Mouse (Mus musculus) intestine, embryonic 14.5 days (tissue): ENCODE results near the gene Nbeal2. TPM values are rescaled to one million over a fixed set of nuclear protein-coding genes. Genes with fewer than 3 reads are reported as not detected.
A peak's percentile ranks its signal among the peaks of the same experiment; 100 is the strongest.

ENCODE experiments used
- ATAC-seq: fragments of 200-750 bp; cut with Nextera tagmentation; replicated peaks from 2 replicates; pipeline ENCODE4 v1.8.0; 2017; ENCODE audit warnings: low read depth, moderate number of reproducible peaks, moderate TSS enrichment, moderate library complexity; ENCODE audit not compliant: low FRiP score, low TSS enrichment
- DNase-seq: peaks from one replicate; pipeline ENCODE4 v3.0.0-alpha.2; 2018; ENCODE audit warnings: low spot score
- H3K27ac ChIP-seq: fragments of 300-500 bp; sonication (generic); 2 replicates; pipeline ENCODE4 v1.5.1; 2014; ENCODE audit warnings: low read depth, mild to moderate bottlenecking, control low read depth
- H3K27me3 ChIP-seq: fragments of 300-500 bp; sonication (generic); replicated peaks from 2 replicates; pipeline ENCODE4 v1.6.1; 2014; ENCODE audit warnings: low read length, control low read depth; ENCODE audit not compliant: control insufficient read depth, insufficient read depth
- H3K36me3 ChIP-seq: fragments of 300-500 bp; sonication (generic); 2 replicates; pipeline ENCODE4 v1.6.1; 2014; ENCODE audit warnings: low read length, control low read depth; ENCODE audit not compliant: control insufficient read depth, insufficient read depth
- H3K4me1 ChIP-seq: fragments of 300-500 bp; sonication (generic); replicated peaks from 2 replicates; pipeline ENCODE4 v1.6.1; 2014; ENCODE audit warnings: low read length, control low read depth, mixed read lengths; ENCODE audit not compliant: control insufficient read depth, insufficient read depth
- H3K4me2 ChIP-seq: fragments of 300-500 bp; sonication (generic); 2 replicates; pipeline ENCODE4 v1.6.1; 2014; ENCODE audit warnings: low read length
- H3K4me3 ChIP-seq: fragments of 300-500 bp; sonication (generic); 2 replicates; pipeline ENCODE4 v1.5.1; 2014; ENCODE audit warnings: low read depth, low read length, control low read depth, mixed read lengths
- H3K9ac ChIP-seq: fragments of 300-500 bp; sonication (generic); 2 replicates; pipeline ENCODE4 v1.6.1; 2014; ENCODE audit warnings: mild to moderate bottlenecking, low read length
- H3K9me3 ChIP-seq: fragments of 300-500 bp; sonication (generic); 2 replicates; pipeline ENCODE4 v1.6.1; 2016; ENCODE audit warnings: low read length, control low read depth; ENCODE audit not compliant: control insufficient read depth
- WGBS: fragments of 180-500 bp; shearing (Covaris S2); extraction: QIAGEN DNeasy Blood & Tissue Kit; methylation state at CpG from one replicate; pipeline ENCODE4 v1.1.7; 2014; 5-methylcytosine and 5-hydroxymethylcytosine counted together
- polyA plus RNA-seq: library from polyadenylated mRNA; unstranded; fragments of >200 nt; fragmentation: Nextera tagmentation; extraction: Ambion mirVana; gene quantifications from 2 replicates; pipeline ENCODE4 v1.2.1, GENCODE M21; 2014

Nbeal2 gene
- polyA plus RNA-seq, 1 experiment from 2014 or later, result 4.7 TPM

DNA sequence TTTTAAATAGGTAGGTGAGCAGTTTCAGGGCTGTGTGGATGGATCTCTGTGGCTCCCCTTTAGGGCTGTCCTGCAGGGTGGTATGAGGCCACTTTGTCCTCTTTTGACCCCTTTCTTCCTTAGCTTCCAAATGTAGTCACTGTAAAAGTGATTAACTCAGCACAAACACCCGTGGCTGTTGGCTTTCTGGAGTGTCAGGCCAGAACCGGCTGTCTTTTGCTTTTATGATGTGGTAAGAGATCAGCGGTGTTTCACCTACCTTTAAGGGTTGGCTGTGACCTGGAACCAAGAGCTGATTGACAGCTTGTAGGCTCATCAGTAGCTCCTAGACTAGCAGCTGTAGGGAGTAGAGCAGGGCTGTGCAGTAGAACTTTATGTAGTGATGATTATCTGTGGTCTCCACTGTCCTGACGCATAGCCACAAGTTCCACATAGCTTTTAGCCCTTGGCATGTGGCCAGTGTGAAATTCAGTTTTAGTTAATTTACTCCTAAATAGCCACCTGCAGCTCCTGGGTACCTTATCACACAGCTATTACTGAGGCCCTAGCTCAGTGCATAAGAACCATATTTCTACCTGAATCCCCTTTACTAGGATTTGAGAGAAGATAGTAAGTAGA lies 13.4 kb upstream of the Nbeal2 start:
- no peak overlapping the region for H3K4me3 ChIP-seq
- no peak overlapping the region for H3K4me2 ChIP-seq
- H3K27ac ChIP-seq, result no peak overlapping the region
- H3K4me1 ChIP-seq, result peaks cover 7% of the 10 kb centered on the region; the same call in 1 of the 2 replicates
- no peaks in the 10 kb centered on the region for H3K9me3 ChIP-seq
- H3K36me3 ChIP-seq, result no peaks in the 10 kb centered on the region
- ATAC-seq (no peak), DNase-seq (no peak)
- H3K9ac ChIP-seq, result no peak overlapping the region
- H3K27me3 ChIP-seq, result no peaks in the 10 kb centered on the region
- 65% methylated on average over 4 of the region's 4 CpGs for WGBS

GRCm38 (mm10) chr9:110666374-110666773 lies 12.4 kb upstream of the Nbeal2 start:
- no peak overlapping the region; the same call in 1 of the 2 replicates for H3K4me2 ChIP-seq
- no peak overlapping the region for H3K27ac ChIP-seq
- H3K9me3 ChIP-seq, result no peaks in the 10 kb centered on the region
- H3K4me3 ChIP-seq, result no peak overlapping the region
- H3K27me3 ChIP-seq, result no peaks in the 10 kb centered on the region
- 53% methylated on average over 8 of the region's 8 CpGs for WGBS
- no peak overlapping the region for H3K9ac ChIP-seq
- H3K36me3 ChIP-seq, result no peaks in the 10 kb centered on the region
- ATAC-seq, result no peak
- DNase-seq, result no peak
- peaks cover 7% of the 10 kb centered on the region; the same call in 1 of the 2 replicates for H3K4me1 ChIP-seq

DNA sequence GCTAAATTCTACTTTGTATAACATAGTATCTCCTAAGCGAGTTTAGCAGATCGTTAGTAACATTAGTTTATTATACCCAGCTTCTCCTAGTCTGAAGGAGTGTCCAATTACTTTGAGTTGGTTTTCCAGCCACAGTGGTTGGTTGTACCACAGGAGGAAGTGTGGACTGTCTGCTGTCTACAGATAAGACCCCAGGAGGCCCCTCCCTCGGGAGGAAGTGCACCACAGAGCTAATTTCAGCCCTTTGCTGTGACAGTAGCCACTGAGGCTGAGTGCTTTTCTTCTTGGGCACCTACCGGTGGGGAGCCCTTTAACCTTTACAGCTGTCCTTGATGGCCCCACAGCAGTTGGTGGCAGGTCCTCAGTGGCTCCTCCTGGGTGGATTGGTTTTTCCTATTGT lies 12.0 kb upstream of the Nbeal2 start:
- Histone ChIP-seq H3K36me3 (no peaks in the 10 kb centered on the region), H3K27ac (no peak overlapping the region), H3K4me3 (no peak overlapping the region), H3K4me1 (peaks cover 7% of the 10 kb centered on the region; the same call in 1 of the 2 replicates), H3K9ac (no peak overlapping the region), H3K4me2 (no peak overlapping the region; the same call in 1 of the 2 replicates), H3K9me3 (no peaks in the 10 kb centered on the region), H3K27me3 (no peaks in the 10 kb centered on the region)
- ATAC-seq (0 out of 2 replicates have a peak, but pooled peaks have one; percentile 21), DNase-seq (no peak)
- WGBS, result 14% methylated on average over 4 of the region's 4 CpGs

DNA sequence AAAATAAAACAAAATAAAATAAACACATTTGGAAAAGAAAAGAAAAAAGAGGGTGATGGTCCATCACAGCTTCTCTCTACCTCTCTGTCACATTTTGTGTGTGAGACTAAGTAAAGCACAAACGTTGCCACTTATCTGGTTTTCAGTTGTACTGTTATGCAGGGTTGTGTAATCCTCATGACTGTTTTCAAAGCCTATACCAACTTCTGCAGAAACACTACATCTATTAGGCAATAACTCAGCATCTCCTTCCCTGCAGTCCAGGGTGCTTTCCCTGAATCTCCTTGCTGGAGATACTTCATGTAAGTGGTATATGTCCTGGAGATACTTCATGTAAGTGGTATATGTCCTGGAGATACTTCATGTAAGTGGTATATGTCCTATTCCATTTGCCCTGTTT lies 8.9 kb upstream of the Nbeal2 start:
- H3K27ac ChIP-seq, result no peak overlapping the region
- ATAC-seq (no peak), DNase-seq (no peak)
- H3K4me1 ChIP-seq, result peaks cover 7% of the 10 kb centered on the region; the same call in 1 of the 2 replicates
- H3K4me2 ChIP-seq, result no peak overlapping the region
- peaks cover 7% of the 10 kb centered on the region for H3K36me3 ChIP-seq
- no peak overlapping the region for H3K9ac ChIP-seq
- H3K27me3 ChIP-seq, result no peaks in the 10 kb centered on the region
- H3K4me3 ChIP-seq, result no peak overlapping the region
- WGBS, result 80% methylated on average over 1 of the region's 1 CpGs
- H3K9me3 ChIP-seq, result no peaks in the 10 kb centered on the region

- ATAC-seq (no peak), DNase-seq (no peak)
- no peak overlapping the region for H3K27ac ChIP-seq
- H3K4me2 ChIP-seq, result no peak overlapping the region
- peaks cover 11% of the 10 kb centered on the region for H3K4me1 ChIP-seq
- 66% methylated on average over 7 of the region's 7 CpGs for WGBS
- no peaks in the 10 kb centered on the region for H3K9me3 ChIP-seq
- peaks cover 7% of the 10 kb centered on the region for H3K36me3 ChIP-seq
- no peaks in the 10 kb centered on the region for H3K27me3 ChIP-seq
- H3K9ac ChIP-seq, result no peak overlapping the region
- H3K4me3 ChIP-seq, result no peak overlapping the region
Measured at GRCm38 (mm10) chr9:110660856-110661612, 7.1 kb upstream of the Nbeal2 start.

GRCm38 (mm10) chr9:110660208-110660607 lies 6.2 kb upstream of the Nbeal2 start:
- Histone ChIP-seq H3K9me3 (no peaks in the 10 kb centered on the region), H3K9ac (no peak overlapping the region), H3K27ac (no peak overlapping the region), H3K4me3 (no peak overlapping the region), H3K4me1 (peaks cover 10% of the 10 kb centered on the region), H3K36me3 (peaks cover 7% of the 10 kb centered on the region), H3K27me3 (no peaks in the 10 kb centered on the region), H3K4me2 (no peak overlapping the region)
- DNase-seq (no peak), ATAC-seq (no peak)
- WGBS, result 88% methylated on average over 2 of the region's 2 CpGs

DNA sequence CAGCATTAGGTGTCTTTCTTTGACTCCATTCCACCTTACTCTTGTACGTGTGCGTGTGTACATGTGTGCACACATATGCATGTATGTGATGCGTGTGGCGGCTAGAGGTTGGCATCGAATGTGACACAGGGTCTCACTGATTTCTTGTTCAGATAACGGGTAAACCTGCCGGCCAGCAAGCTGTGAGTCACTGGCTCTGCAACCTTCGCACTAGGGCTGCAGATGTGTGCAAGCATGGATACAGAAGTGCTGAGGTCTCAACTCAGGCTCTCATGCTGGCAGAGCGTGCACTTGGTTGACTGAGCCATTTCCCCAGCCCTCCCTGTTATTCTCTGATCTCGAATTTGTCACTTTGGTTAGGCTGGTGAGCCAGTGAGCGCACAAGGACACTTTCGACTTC lies 5.6 kb upstream of the Nbeal2 start:
- no peaks in the 10 kb centered on the region for H3K9me3 ChIP-seq
- ATAC-seq, result no peak
- H3K4me1 ChIP-seq, result peaks cover 11% of the 10 kb centered on the region
- no peak for DNase-seq
- H3K4me2 ChIP-seq, result no peak overlapping the region
- H3K9ac ChIP-seq, result no peak overlapping the region
- no peaks in the 10 kb centered on the region for H3K27me3 ChIP-seq
- H3K4me3 ChIP-seq, result no peak overlapping the region
- no peak overlapping the region for H3K27ac ChIP-seq
- 85% methylated on average over 12 of the region's 12 CpGs for WGBS
- H3K36me3 ChIP-seq, result peaks cover 7% of the 10 kb centered on the region

DNA sequence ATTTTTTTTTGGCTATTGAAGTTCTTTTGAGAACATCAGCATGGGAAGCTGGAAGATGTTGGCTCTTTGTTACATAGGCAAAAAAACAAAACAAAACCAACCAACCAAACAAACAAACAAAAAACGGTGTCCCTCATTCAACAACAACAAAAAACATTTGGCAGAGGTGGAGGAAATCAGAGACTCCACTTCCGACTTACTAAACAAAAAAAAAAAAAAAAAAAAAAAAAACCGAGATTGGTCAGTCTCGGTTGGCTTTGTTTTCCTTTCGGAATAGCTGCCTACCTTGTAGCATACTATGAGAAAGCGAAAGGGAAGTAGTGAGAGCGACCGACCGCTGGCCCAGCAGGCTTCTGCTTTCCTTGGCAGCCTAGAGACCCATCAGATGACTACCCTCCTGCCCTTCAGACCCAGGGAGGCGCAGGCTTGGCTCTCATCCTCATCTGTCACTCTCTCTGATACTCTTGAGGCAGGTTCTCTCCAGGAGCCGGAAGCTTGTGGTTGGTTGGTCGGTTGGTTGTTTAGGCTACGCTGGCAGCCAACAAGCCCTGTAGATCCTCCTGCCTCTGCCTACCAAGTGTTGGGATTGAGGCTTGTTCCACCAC lies 3.6 kb upstream of the Nbeal2 start:
- Histone ChIP-seq H3K4me2 (peak overlapping the region; percentile 79), H3K36me3 (peaks cover 7% of the 10 kb centered on the region), H3K4me3 (peak overlapping the region; percentile 78), H3K27ac (no peak overlapping the region), H3K4me1 (peaks cover 14% of the 10 kb centered on the region), H3K9me3 (no peaks in the 10 kb centered on the region), H3K27me3 (peaks cover 12% of the 10 kb centered on the region), H3K9ac (peak overlapping the region; percentile 78)
- no peak for DNase-seq
- WGBS, result 74% methylated on average over 13 of the region's 13 CpGs
- no peak for ATAC-seq
